Mouse (Mus musculus) liver, embryonic 14.5 days (tissue): ENCODE measurements around the gene March1. TPM values are rescaled to one million over a fixed set of nuclear protein-coding genes. Genes with fewer than 3 reads are reported as not detected.

Experiments
- ATAC-seq: fragments of 200-750 bp; cut with Nextera tagmentation; 2 replicates; pipeline ENCODE4 v1.8.0; 2017; ENCODE audit warnings: moderate number of reproducible peaks, mild to moderate bottlenecking, moderate library complexity; ENCODE audit not compliant: insufficient read depth
- DNase-seq, 3 experiments: peaks; one replicate each; pipeline ENCODE4 v3.0.0-alpha.2; 2012 to 2013; ENCODE audit warnings: low read depth in 3 of 3, low spot score in 3 of 3
- H3K27ac ChIP-seq: fragments of 300-500 bp; sonication (generic); 2 replicates; pipeline ENCODE4 v1.5.1; 2014; ENCODE audit warnings: moderate library complexity, mild to moderate bottlenecking, control low read depth, inconsistent platforms
- H3K27me3 ChIP-seq: fragments of 300-500 bp; sonication (generic); 2 replicates; pipeline ENCODE4 v1.6.1; 2014; ENCODE audit warnings: mild to moderate bottlenecking, low read length, moderate library complexity; ENCODE audit not compliant: control insufficient read depth, insufficient read depth
- H3K36me3 ChIP-seq: fragments of 300-500 bp; sonication (generic); replicated peaks from 2 replicates; pipeline ENCODE4 v1.6.1; 2014; ENCODE audit warnings: low read depth; ENCODE audit not compliant: control insufficient read depth, insufficient read depth
- H3K4me1 ChIP-seq, 2 experiments: fragments of 200-500 bp in 1 of 2; fragments of 300-500 bp in 1 of 2; sonication (generic) in 1 of 2; replicated peaks; 2 replicates each; pipeline ENCODE4 v1.6.1; 2012 to 2014; ENCODE audit warnings: antibody characterized with exemption in 1 of 2, inconsistent platforms in 1 of 2, low read length in 1 of 2; ENCODE audit not compliant: control insufficient read depth in 2 of 2, insufficient read depth in 2 of 2
- H3K4me2 ChIP-seq: fragments of 300-500 bp; sonication (generic); 2 replicates; pipeline ENCODE4 v1.6.1; 2014; ENCODE audit warnings: low read depth, mild to moderate bottlenecking, control low read depth, moderate library complexity
- H3K4me3 ChIP-seq, 2 experiments: fragments of 200-500 bp in 1 of 2; fragments of 300-500 bp in 1 of 2; sonication (generic) in 1 of 2; 2 replicates each; pipeline ENCODE4 v1.5.1; 2012 to 2014; ENCODE audit warnings: low read depth in 2 of 2, low read length in 2 of 2, mild to moderate bottlenecking in 2 of 2, control low read depth in 1 of 2, inconsistent platforms in 1 of 2, moderate library complexity in 1 of 2; ENCODE audit not compliant: insufficient read depth in 1 of 2
- H3K9ac ChIP-seq: fragments of 300-500 bp; sonication (generic); replicated peaks from 2 replicates; pipeline ENCODE4 v1.6.1; 2014; ENCODE audit warnings: mild to moderate bottlenecking, control low read depth, moderate library complexity
- H3K9me3 ChIP-seq: fragments of 300-500 bp; sonication (generic); 2 replicates; pipeline ENCODE4 v1.6.1; 2016; ENCODE audit warnings: low read length, mixed read lengths; ENCODE audit not compliant: control insufficient read depth
- CTCF ChIP-seq: IDR thresholded peaks from 2 replicates; pipeline ENCODE4 v1.5.1; 2016; ENCODE audit warnings: antibody characterized with exemption, low read depth, control low read depth
- EP300 ChIP-seq: IDR thresholded peaks from 2 replicates; pipeline ENCODE4 v1.6.1; 2016; ENCODE audit warnings: antibody characterized with exemption, low read depth
- WGBS: fragments of 180-500 bp; shearing (Covaris S2); extraction: QIAGEN DNeasy Blood & Tissue Kit; methylation state at CpG from one replicate; pipeline ENCODE4 v1.1.7; 2014; ENCODE audit not compliant: insufficient replicate concordance; 5-methylcytosine and 5-hydroxymethylcytosine counted together
- polyA plus RNA-seq, 2 experiments: library from polyadenylated mRNA; depleted of rRNA in 1 of 2; stranded (reverse) in 1 of 2; unstranded in 1 of 2; fragments of >200 nt; fragmentation: Nextera tagmentation in 1 of 2; extraction: Ambion mirVana in 1 of 2; gene quantifications; 2 replicates each; pipeline versions ENCODE4 v1.2.1 to v1.2.3; 2012 to 2014

The March1 gene
- polyA plus RNA-seq, 2 experiments, result 0.60 to 0.94 TPM

DNA sequence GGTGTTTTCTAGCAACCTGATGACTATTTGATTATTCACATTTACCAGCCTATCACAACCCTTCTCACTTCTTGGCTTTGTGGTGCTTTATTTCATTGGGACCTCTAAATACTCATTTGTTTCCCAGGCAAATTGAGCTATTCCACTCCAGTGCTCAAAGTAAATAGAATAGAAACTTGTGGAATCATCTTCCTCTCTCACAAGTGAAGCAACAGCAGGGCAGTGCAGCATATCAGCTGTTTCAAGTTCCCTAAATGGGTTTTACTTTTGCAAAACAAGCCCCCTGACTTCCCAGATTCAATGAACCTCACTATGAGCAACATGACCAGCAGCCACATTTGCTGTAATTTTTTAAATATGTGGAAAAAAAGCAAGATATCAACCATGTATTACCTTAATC lies 768.3 kb downstream of the March1 start:
- no peak for DNase-seq
- ATAC-seq, result no peak
- H3K36me3 ChIP-seq, result no peaks in the 10 kb centered on the region
- no peaks in the 10 kb centered on the region for H3K27me3 ChIP-seq
- no peak overlapping the region for H3K27ac ChIP-seq
- H3K9ac ChIP-seq, result no peak overlapping the region
- H3K4me3 ChIP-seq, result no peak overlapping the region
- TF ChIP-seq EP300 (no peak), CTCF (no peak)
- H3K9me3 ChIP-seq, result no peaks in the 10 kb centered on the region
- no peaks in the 10 kb centered on the region for H3K4me1 ChIP-seq
- no peak overlapping the region for H3K4me2 ChIP-seq

- 49% methylated on average over 2 of the region's 2 CpGs for WGBS
- TF ChIP-seq CTCF (no peak), EP300 (no peak)
- no peak overlapping the region for H3K27ac ChIP-seq
- H3K9ac ChIP-seq, result no peak overlapping the region
- no peak overlapping the region for H3K4me2 ChIP-seq
- DNase-seq, result no peak
- ATAC-seq, result no peak
- no peaks in the 10 kb centered on the region for H3K4me1 ChIP-seq
- H3K27me3 ChIP-seq, result no peaks in the 10 kb centered on the region
- H3K36me3 ChIP-seq, result no peaks in the 10 kb centered on the region
- no peak overlapping the region for H3K4me3 ChIP-seq
- no peaks in the 10 kb centered on the region for H3K9me3 ChIP-seq
Observed at GRCm38 (mm10) chr8:66388693-66389092, 771.0 kb downstream of the March1 start.

DNA sequence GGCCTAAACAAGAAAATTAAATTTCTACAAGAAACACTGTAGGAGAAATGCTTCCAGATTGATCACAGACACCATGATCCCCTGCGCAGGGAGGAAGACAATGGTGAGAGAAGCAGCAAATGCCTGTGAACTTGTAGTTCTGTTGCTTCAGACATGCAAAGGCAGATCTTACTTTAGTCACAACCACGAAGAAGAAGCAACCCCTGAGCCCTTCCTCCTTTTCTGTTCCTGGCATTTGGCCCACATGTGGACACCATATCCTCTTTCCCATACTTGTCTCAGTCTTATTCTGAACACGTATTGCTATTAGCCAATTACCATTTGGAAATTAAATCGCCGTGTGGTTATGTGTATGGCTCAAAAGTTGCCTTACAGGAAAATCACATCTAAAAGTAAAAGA lies 773.9 kb downstream of the March1 start:
- Histone ChIP-seq H3K9ac (no peak overlapping the region), H3K27ac (no peak overlapping the region)
- 58% methylated on average over 5 of the region's 5 CpGs for WGBS

DNA sequence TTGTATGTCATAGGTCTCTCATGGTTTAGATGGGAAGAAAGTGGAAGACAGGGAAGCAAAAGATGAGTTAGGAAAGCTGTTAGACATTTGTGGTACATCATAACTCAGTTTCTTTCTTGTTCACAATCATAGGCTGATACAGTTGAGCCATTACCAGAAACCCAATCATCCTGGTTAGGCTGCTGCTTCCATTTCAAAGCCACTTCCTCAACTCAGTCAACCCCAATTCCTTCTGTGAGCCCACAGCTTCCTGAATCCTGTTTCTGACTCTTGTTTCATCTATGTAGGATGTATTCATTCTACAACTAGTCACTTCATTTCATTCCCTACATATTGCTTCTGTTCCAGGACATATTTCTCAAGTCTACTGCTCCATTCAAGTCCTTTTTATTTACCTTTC lies 775.2 kb downstream of the March1 start:
- DNase-seq, result no peak
- TF ChIP-seq CTCF (no peak), EP300 (no peak)

More for the DNA sequence above, 773.9 kb downstream of the March1 start:
- no peak for TF ChIP-seq EP300
- TF ChIP-seq CTCF, result no peak
- no peak for ATAC-seq
- Histone ChIP-seq H3K4me2 (no peak overlapping the region), H3K27me3 (no peaks in the 10 kb centered on the region), H3K36me3 (no peaks in the 10 kb centered on the region), H3K4me3 (no peak overlapping the region), H3K4me1 (no peaks in the 10 kb centered on the region), H3K9me3 (no peaks in the 10 kb centered on the region)
- no peak for DNase-seq

DNA sequence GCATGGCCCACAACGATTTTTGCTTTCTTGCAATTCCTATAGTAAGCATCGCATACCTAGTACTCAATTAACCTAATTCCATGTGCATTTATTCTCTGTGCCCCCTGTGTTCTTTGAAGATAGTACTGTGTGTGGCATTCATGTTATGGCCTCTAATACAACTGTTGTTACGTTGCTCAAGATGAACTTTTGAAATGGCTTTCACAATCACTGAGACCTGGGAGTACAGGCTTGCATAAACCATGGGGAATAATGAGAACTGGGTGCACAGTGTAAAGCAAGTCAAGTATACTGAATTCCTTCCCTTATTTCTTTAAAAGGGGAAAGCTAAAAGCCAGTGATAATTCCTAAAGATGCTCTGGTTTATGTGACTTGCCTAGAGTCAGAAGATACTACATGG lies 776.4 kb downstream of the March1 start:
- Histone ChIP-seq H3K9me3 (no peaks in the 10 kb centered on the region), H3K27me3 (no peaks in the 10 kb centered on the region), H3K4me2 (no peak overlapping the region), H3K4me3 (no peak overlapping the region), H3K36me3 (no peaks in the 10 kb centered on the region), H3K4me1 (no peaks in the 10 kb centered on the region), H3K27ac (no peak overlapping the region), H3K9ac (no peak overlapping the region)
- 51% methylated on average over 3 of the region's 3 CpGs for WGBS
- DNase-seq (no peak), ATAC-seq (no peak)
- TF ChIP-seq EP300 (no peak), CTCF (no peak)

More for the DNA sequence above, 775.2 kb downstream of the March1 start:
- no peaks in the 10 kb centered on the region for H3K27me3 ChIP-seq
- no peak overlapping the region for H3K4me3 ChIP-seq
- H3K36me3 ChIP-seq, result no peaks in the 10 kb centered on the region
- no peak overlapping the region for H3K4me2 ChIP-seq
- H3K9me3 ChIP-seq, result no peaks in the 10 kb centered on the region
- no peak overlapping the region for H3K27ac ChIP-seq
- H3K4me1 ChIP-seq, result no peaks in the 10 kb centered on the region
- H3K9ac ChIP-seq, result no peak overlapping the region
- ATAC-seq, result no peak

DNA sequence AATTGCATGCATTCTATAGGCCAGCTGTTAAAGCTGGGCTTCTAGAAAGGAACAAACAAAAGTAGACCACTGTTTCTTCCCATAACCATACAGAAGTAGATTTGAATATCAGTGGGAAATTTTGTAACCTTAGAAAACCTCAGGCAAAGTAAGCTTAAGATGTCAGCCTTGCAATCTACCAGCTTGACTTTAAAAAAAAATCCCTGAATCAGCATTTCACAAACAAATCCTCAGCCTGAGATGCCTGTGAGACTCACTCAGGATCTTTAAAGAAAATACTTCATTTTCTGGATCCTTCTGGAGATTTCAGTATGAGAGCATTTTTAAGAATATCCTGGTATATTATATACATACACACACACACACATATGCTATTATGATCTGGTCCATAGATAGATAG lies 780.1 kb downstream of the March1 start:
- Histone ChIP-seq H3K27ac (no peak overlapping the region), H3K4me1 (no peaks in the 10 kb centered on the region), H3K9ac (no peak overlapping the region), H3K4me2 (no peak overlapping the region), H3K27me3 (no peaks in the 10 kb centered on the region), H3K4me3 (no peak overlapping the region), H3K36me3 (no peaks in the 10 kb centered on the region), H3K9me3 (no peaks in the 10 kb centered on the region)
- TF ChIP-seq CTCF (no peak), EP300 (no peak)
- DNase-seq (no peak), ATAC-seq (no peak)
